Mouse (Mus musculus) limb, embryonic 13.5 days (tissue): Measurements from ENCODE around the gene Ifna4. TPM values are rescaled to one million over a fixed set of nuclear protein-coding genes. Genes with fewer than 3 reads are reported as not detected.

ENCODE experiments used
- ATAC-seq: fragments of 200-750 bp; cut with Nextera tagmentation; 2 replicates; pipeline ENCODE4 v1.8.0; 2017; ENCODE audit warnings: low read depth, moderate number of reproducible peaks, moderate TSS enrichment; ENCODE audit not compliant: low FRiP score
- H3K27ac ChIP-seq: fragments of 300-500 bp; sonication (generic); 2 replicates; pipeline ENCODE4 v1.5.1; 2015; ENCODE audit warnings: inconsistent platforms, mild to moderate bottlenecking, moderate library complexity
- H3K27me3 ChIP-seq: fragments of 300-500 bp; sonication (generic); 2 replicates; pipeline ENCODE4 v1.6.1; 2015; ENCODE audit warnings: mild to moderate bottlenecking, inconsistent platforms
- H3K36me3 ChIP-seq: fragments of 300-500 bp; sonication (generic); 2 replicates; pipeline ENCODE4 v1.6.1; 2015; ENCODE audit warnings: inconsistent platforms, mild to moderate bottlenecking, moderate library complexity
- H3K4me1 ChIP-seq: fragments of 300-500 bp; sonication (generic); 2 replicates; pipeline ENCODE4 v1.6.1; 2015; ENCODE audit warnings: inconsistent platforms
- H3K4me2 ChIP-seq: fragments of 300-500 bp; sonication (generic); replicated peaks from 2 replicates; pipeline ENCODE4 v1.6.1; 2015; ENCODE audit warnings: inconsistent platforms, mild to moderate bottlenecking, moderate library complexity
- H3K4me3 ChIP-seq: fragments of 300-500 bp; sonication (generic); 2 replicates; pipeline ENCODE4 v1.5.1; 2015; ENCODE audit warnings: moderate library complexity, mild to moderate bottlenecking, inconsistent platforms
- H3K9ac ChIP-seq: fragments of 300-500 bp; sonication (generic); 2 replicates; pipeline ENCODE4 v1.6.1; 2015; ENCODE audit warnings: mild to moderate bottlenecking, inconsistent platforms
- H3K9me3 ChIP-seq: fragments of 300-500 bp; sonication (generic); 2 replicates; pipeline ENCODE4 v1.6.1; 2016; ENCODE audit warnings: inconsistent platforms
- WGBS: fragments of 180-500 bp; shearing (Covaris S2); methylation state at CpG from one replicate; pipeline ENCODE4 v1.1.7; 2015; 5-methylcytosine and 5-hydroxymethylcytosine counted together
- polyA plus RNA-seq: library from polyadenylated mRNA; unstranded; fragments of >200 nt; fragmentation: Nextera tagmentation; extraction: Ambion mirVana; gene quantifications from 2 replicates; pipeline ENCODE4 v1.2.1, GENCODE M21; 2015

Ifna4 gene
- polyA plus RNA-seq, 1 experiment from 2014 or later = not detected

GRCm38 (mm10) chr4:88872691-88873090 is 31.0 kb downstream of the Ifna4 start:
- no peak for ATAC-seq
- H3K4me1 ChIP-seq = 0 out of 2 replicates have a peak, but pooled peaks cover 4% of the 10 kb centered on the region
- no peak overlapping the region for H3K27ac ChIP-seq
- peaks cover 16% of the 10 kb centered on the region for H3K27me3 ChIP-seq
- no peak overlapping the region for H3K9ac ChIP-seq
- H3K9me3 ChIP-seq = no peaks in the 10 kb centered on the region
- 0% methylated on average over 2 of the region's 2 CpGs for WGBS
- H3K4me3 ChIP-seq = no peak overlapping the region
- H3K4me2 ChIP-seq = no peak overlapping the region
- H3K36me3 ChIP-seq = no peaks in the 10 kb centered on the region

GRCm38 (mm10) chr4:88875435-88876095 is 33.9 kb downstream of the Ifna4 start:
- H3K4me1 ChIP-seq = no peaks in the 10 kb centered on the region
- no peaks in the 10 kb centered on the region for H3K36me3 ChIP-seq
- H3K27me3 ChIP-seq = peaks cover 8% of the 10 kb centered on the region
- 71% methylated on average over 3 of the region's 4 CpGs for whole genome bisulfite sequencing
- H3K9me3 ChIP-seq = no peaks in the 10 kb centered on the region
- H3K9ac ChIP-seq = no peak overlapping the region
- H3K4me2 ChIP-seq = no peak overlapping the region
- ATAC-seq = no peak
- no peak overlapping the region for H3K4me3 ChIP-seq
- no peak overlapping the region for H3K27ac ChIP-seq

GRCm38 (mm10) chr4:88876520-88876919 is 34.9 kb downstream of the Ifna4 start:
- H3K9me3 ChIP-seq = no peaks in the 10 kb centered on the region
- no peaks in the 10 kb centered on the region for H3K4me1 ChIP-seq
- H3K4me2 ChIP-seq = no peak overlapping the region
- no peaks in the 10 kb centered on the region for H3K36me3 ChIP-seq
- 81% methylated on average over 4 of the region's 4 CpGs for WGBS
- H3K27me3 ChIP-seq = peaks cover 7% of the 10 kb centered on the region
- no peak overlapping the region for H3K27ac ChIP-seq
- no peak overlapping the region for H3K9ac ChIP-seq
- H3K4me3 ChIP-seq = no peak overlapping the region
- ATAC-seq = no peak

- Histone ChIP-seq H3K4me1 (no peaks in the 10 kb centered on the region), H3K9ac (no peak overlapping the region), H3K4me3 (no peak overlapping the region), H3K36me3 (no peaks in the 10 kb centered on the region), H3K9me3 (no peaks in the 10 kb centered on the region), H3K27me3 (no peaks in the 10 kb centered on the region), H3K4me2 (no peak overlapping the region), H3K27ac (no peak overlapping the region)
- no peak for ATAC-seq
- WGBS = 46% methylated on average over 10 of the region's 10 CpGs
Measured at GRCm38 (mm10) chr4:88878246-88878645, 36.6 kb downstream of the Ifna4 start.

- H3K4me1 ChIP-seq = no peaks in the 10 kb centered on the region
- ATAC-seq = no peak
- no peaks in the 10 kb centered on the region for H3K9me3 ChIP-seq
- H3K27ac ChIP-seq = no peak overlapping the region
- WGBS = 76% methylated on average over 4 of the region's 4 CpGs
- no peak overlapping the region for H3K4me2 ChIP-seq
- H3K27me3 ChIP-seq = no peaks in the 10 kb centered on the region
- no peaks in the 10 kb centered on the region for H3K36me3 ChIP-seq
- H3K4me3 ChIP-seq = no peak overlapping the region
- H3K9ac ChIP-seq = no peak overlapping the region
Measured at GRCm38 (mm10) chr4:88878772-88879171, 37.1 kb downstream of the Ifna4 start.

GRCm38 (mm10) chr4:88880101-88880500 is 38.4 kb downstream of the Ifna4 start, which contains the start of gene Ifne:
Gene Ifne (minus strand): TSS chr4:88880201.
- H3K4me3 ChIP-seq = no peak within 1 kb of the TSS
- no peak for ATAC-seq
- H3K4me1 ChIP-seq = no peaks in the 10 kb centered on the region
- no peak within 1 kb of the TSS for H3K27ac ChIP-seq
- no peaks in the 10 kb centered on the region for H3K9me3 ChIP-seq
- no peaks in the 10 kb centered on the region for H3K27me3 ChIP-seq
- WGBS = 83% methylated on average over 8 of the region's 8 CpGs
- no peak within 1 kb of the TSS for H3K9ac ChIP-seq
- H3K36me3 ChIP-seq = no peaks in the 10 kb centered on the region
- no peak within 1 kb of the TSS for H3K4me2 ChIP-seq

GRCm38 (mm10) chr4:88888236-88888635 is 46.6 kb downstream of the Ifna4 start:
- Histone ChIP-seq H3K27ac (no peak overlapping the region), H3K27me3 (no peaks in the 10 kb centered on the region), H3K4me1 (no peaks in the 10 kb centered on the region), H3K9ac (no peak overlapping the region), H3K4me3 (no peak overlapping the region), H3K9me3 (no peaks in the 10 kb centered on the region), H3K4me2 (no peak overlapping the region), H3K36me3 (no peaks in the 10 kb centered on the region)
- no peak for ATAC-seq

Other genes with a start within 250 kb of the Ifna4 start
- gene Ifna9, start 249.5 kb upstream of the Ifna4 start, polyA plus RNA-seq = not detected in 2 replicates
- gene Ifna12, start 238.5 kb upstream of the Ifna4 start, polyA plus RNA-seq = not detected in 2 replicates
- not detected in 2 replicates for gene C87499, start 207.4 kb upstream of the Ifna4 start, polyA plus RNA-seq
- gene Ifna13, start 197.4 kb upstream of the Ifna4 start, polyA plus RNA-seq = not detected in 2 replicates
- gene Ifna16, start 164.9 kb upstream of the Ifna4 start, polyA plus RNA-seq = not detected in 2 replicates
- gene Ifna2, start 157.9 kb upstream of the Ifna4 start, polyA plus RNA-seq = not detected in 2 replicates
- not detected in 2 replicates for gene Ifnab, start 150.5 kb upstream of the Ifna4 start, polyA plus RNA-seq
- gene Gm26566, start 120.1 kb upstream of the Ifna4 start, polyA plus RNA-seq = 1.0 and 1.1 TPM in 2 replicates
- gene Klhl9, start 119.4 kb upstream of the Ifna4 start, polyA plus RNA-seq = 123 and 130 TPM in 2 replicates
- not detected in 2 replicates for gene Gm13271, start 87.0 kb upstream of the Ifna4 start, polyA plus RNA-seq
- 0.34 and 0.45 TPM in 2 replicates for gene Gm13283, start 81.7 kb upstream of the Ifna4 start, polyA plus RNA-seq
- gene Gm13290, start 68.0 kb upstream of the Ifna4 start, polyA plus RNA-seq = 0.46 and 0.59 TPM in 2 replicates
- gene Gm13289, start 64.9 kb upstream of the Ifna4 start, polyA plus RNA-seq = not detected in 2 replicates
- gene Gm13272, start 62.0 kb upstream of the Ifna4 start, polyA plus RNA-seq = not detected in 2 replicates
- gene Ifnz, start 59.7 kb upstream of the Ifna4 start, polyA plus RNA-seq = 0.27 and 0.41 TPM in 2 replicates
- not detected in 2 replicates for gene Gm13276, start 56.2 kb upstream of the Ifna4 start, polyA plus RNA-seq
- gene Gm13277, start 53.2 kb upstream of the Ifna4 start, polyA plus RNA-seq = not detected in 2 replicates
- not detected in 2 replicates for gene Gm13278, start 50.3 kb upstream of the Ifna4 start, polyA plus RNA-seq
- gene Gm13275, start 47.4 kb upstream of the Ifna4 start, polyA plus RNA-seq = not detected in 2 replicates
- not detected in 2 replicates for gene Gm13279, start 44.5 kb upstream of the Ifna4 start, polyA plus RNA-seq
- 0.76 and 1.0 TPM in 2 replicates for gene Gm13285, start 42.2 kb upstream of the Ifna4 start, polyA plus RNA-seq
- gene Gm13287, start 38.6 kb upstream of the Ifna4 start, polyA plus RNA-seq = not detected in 2 replicates
- not detected in 2 replicates for gene Gm13288, start 36.3 kb upstream of the Ifna4 start, polyA plus RNA-seq
- not detected in 2 replicates for gene Ifna7, start 25.6 kb upstream of the Ifna4 start, polyA plus RNA-seq
- not detected in 2 replicates for gene Ifna11, start 21.9 kb upstream of the Ifna4 start, polyA plus RNA-seq
- not detected in 2 replicates for gene Ifna6, start 14.4 kb upstream of the Ifna4 start, polyA plus RNA-seq
- gene Ifna5, start 6.3 kb upstream of the Ifna4 start, polyA plus RNA-seq = not detected in 2 replicates
- gene Ifna1, start 8.2 kb downstream of the Ifna4 start, polyA plus RNA-seq = not detected in 2 replicates
- not detected in 2 replicates for gene Ifne, start 38.3 kb downstream of the Ifna4 start, polyA plus RNA-seq